ENCODE assay signal across 8 mouse cellular contexts in the genomic region with DNA sequence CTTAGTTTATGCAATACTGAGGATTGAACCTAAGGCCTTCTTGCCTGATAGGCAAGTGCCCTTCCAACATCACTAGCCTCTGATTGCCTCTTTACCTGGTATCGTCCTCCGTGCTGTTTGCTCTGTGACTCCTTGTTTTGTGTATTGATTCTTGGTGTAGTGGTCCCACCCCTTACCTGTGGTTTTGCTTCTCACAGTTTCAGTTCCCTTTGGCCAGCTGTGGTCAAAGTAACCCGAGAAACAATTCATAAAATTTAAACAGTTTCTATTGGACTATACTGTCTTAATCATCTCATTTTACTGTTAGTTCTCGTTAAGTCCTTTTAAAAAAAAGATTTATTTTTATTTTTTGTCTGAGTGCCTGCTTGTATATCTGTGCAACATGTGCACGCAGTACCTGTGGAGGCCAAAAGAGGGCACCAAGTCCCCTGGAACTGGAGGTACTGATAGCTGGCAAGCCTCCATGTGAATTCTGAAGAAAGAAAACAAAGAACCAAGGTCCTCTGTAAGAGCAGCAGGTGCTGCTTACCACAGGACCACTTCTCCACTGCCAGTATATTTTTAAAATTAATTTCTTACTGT.
A peak's percentile ranks its signal among the peaks of the same experiment; 100 is the strongest.
DNase-seq lines count a peak whose midpoint lies in the region; ATAC-seq and TF ChIP-seq lines count a peak whose summit lies in the region.

No protein-coding gene starts in this region.

- DNase-seq in cerebellum, postnatal 36 days, result peak; percentile 8 to 16
- DNase-seq in cerebellum, adult 8-10 months, result no peak
- no peak for DNase-seq in testis, postnatal 14 days (ENCODE audit: low spot score)
- peak; percentile 64 for DNase-seq in forebrain, embryonic 11.5 days (ENCODE audit: low spot score)
- DNase-seq in layer of hippocampus, postnatal 10 days (ENCODE audit: low spot score in 2 of 2), result peak; percentile 56 to 68
- no peak for DNase-seq in urinary bladder, adult 2 months (ENCODE audit: low spot score)

- peak; percentile 33; the same call in 1 of the 2 replicates for ATAC-seq in forebrain, embryonic 11.5 days (replicated peaks; ENCODE audit: low FRiP score)
- peak; percentile 66 for ATAC-seq in midbrain, embryonic 15.5 days (replicated peaks)

- peak; percentile 42; the same call in 1 of the 2 replicates for TF ChIP-seq CTCF in testis, adult 2 months (IDR thresholded peaks at IDR 0.05; ENCODE audit: control insufficient read depth, insufficient read depth, insufficient replicate concordance, low read depth, low read length)

- no peaks in the 10 kb centered on the region for H3K4me1 ChIP-seq in testis, adult 2 months (ENCODE audit: control insufficient read depth, insufficient read depth, low read length)
- no peaks in the 10 kb centered on the region for H3K4me1 ChIP-seq in forebrain, embryonic 11.5 days (replicated peaks; ENCODE audit: control insufficient read depth, insufficient read depth, low read length)
- no peaks in the 10 kb centered on the region for H3K4me1 ChIP-seq in midbrain, embryonic 15.5 days

- H3K4me3 ChIP-seq in testis, adult 2 months (ENCODE audit: control insufficient read depth, low read depth, low read length), result no peak overlapping the region
- H3K4me3 ChIP-seq in forebrain, embryonic 11.5 days (ENCODE audit: low read depth, low read length), result no peak overlapping the region
- no peak overlapping the region for H3K4me3 ChIP-seq in midbrain, embryonic 15.5 days

- no peak overlapping the region for H3K9ac ChIP-seq in forebrain, embryonic 11.5 days (ENCODE audit: low read length)
- H3K9ac ChIP-seq in midbrain, embryonic 15.5 days, result no peak overlapping the region

- no peak for TF ChIP-seq POLR2A in testis, adult 2 months (IDR thresholded peaks at IDR 0.05; ENCODE audit: control insufficient read depth, low read depth, low read length)

- no peak overlapping the region for H3K27ac ChIP-seq in testis, adult 2 months (ENCODE audit: control insufficient read depth, insufficient read depth, low read depth, low read length)
- no peak overlapping the region for H3K27ac ChIP-seq in forebrain, embryonic 11.5 days (ENCODE audit: low read depth, low read length)
- H3K27ac ChIP-seq in midbrain, embryonic 15.5 days, result no peak overlapping the region

- 74% methylated on average over 5 of the region's 5 CpGs for WGBS in forebrain, embryonic 11.5 days
- 70% methylated on average over 5 of the region's 5 CpGs for WGBS in midbrain, embryonic 15.5 days

- no peaks in the 10 kb centered on the region for H3K36me3 ChIP-seq in testis, adult 2 months (ENCODE audit: control insufficient read depth, insufficient read depth, low read length)
- H3K36me3 ChIP-seq in forebrain, embryonic 11.5 days (ENCODE audit: control insufficient read depth, insufficient read depth, low read length), result no peaks in the 10 kb centered on the region
- no peaks in the 10 kb centered on the region for H3K36me3 ChIP-seq in midbrain, embryonic 15.5 days (replicated peaks)

- no peak overlapping the region for H3K4me2 ChIP-seq in forebrain, embryonic 11.5 days (ENCODE audit: low read depth, low read length, severe bottlenecking)
- H3K4me2 ChIP-seq in midbrain, embryonic 15.5 days, result no peak overlapping the region

- H3K9me3 ChIP-seq in forebrain, embryonic 11.5 days (ENCODE audit: control insufficient read depth, low read length), result no peaks in the 10 kb centered on the region
- H3K9me3 ChIP-seq in midbrain, embryonic 15.5 days, result no peaks in the 10 kb centered on the region

- no peaks in the 10 kb centered on the region for H3K27me3 ChIP-seq in testis, adult 2 months (ENCODE audit: control insufficient read depth, insufficient read depth, low read length)
- H3K27me3 ChIP-seq in forebrain, embryonic 11.5 days (ENCODE audit: control insufficient read depth, insufficient read depth, low read length), result no peaks in the 10 kb centered on the region
- no peaks in the 10 kb centered on the region for H3K27me3 ChIP-seq in midbrain, embryonic 15.5 days (replicated peaks)

Comparison
In these comparisons a context has a peak if more than half of its experiments do, and no peak if none do; other contexts are left out.
1. DNase-seq: peak in cerebellum, postnatal 36 days (2 of 2), forebrain, embryonic 11.5 days (single experiment) and layer of hippocampus, postnatal 10 days (2 of 2); none in cerebellum, adult 8-10 months (single experiment), testis, postnatal 14 days (single experiment) and urinary bladder, adult 2 months (single experiment).